In the genomic region with DNA sequence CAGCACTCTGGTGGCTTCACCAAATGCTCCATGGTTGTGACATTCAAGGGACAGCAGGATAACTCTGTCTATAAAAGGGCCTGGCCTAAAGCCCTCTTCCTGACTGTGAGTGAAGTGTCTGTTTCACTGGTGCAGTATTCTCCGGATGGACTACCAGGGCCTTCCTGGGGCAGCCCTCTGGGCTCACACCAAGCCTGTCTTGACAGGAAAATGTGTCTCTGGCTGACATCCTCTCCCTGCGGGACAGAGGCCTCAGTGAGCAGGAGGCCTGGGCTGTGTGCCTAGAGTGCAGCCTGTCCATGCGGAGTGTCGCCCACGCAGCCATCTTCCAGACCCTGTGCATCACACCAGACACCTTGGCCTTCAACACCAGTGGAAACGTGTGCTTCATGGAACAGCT, we compare ENCODE assay signal across 22 mouse cellular contexts. TPM values are rescaled to one million over a fixed set of nuclear protein-coding genes. Genes with fewer than 3 reads are reported as not detected.
"Had no signal": no experiment of that assay in that cellular context is flagged by ENCODE, and none has a peak within 500 bp of the region (broad histone marks: within the 10 kb centered on the region; RNA-seq: fewer than 3 reads in every experiment).

No protein-coding gene starts in this region.

- H3K4me1 ChIP-seq: liver, embryonic 13.5 days; lung, embryonic 15.5 days had no signal

- H3K36me3 ChIP-seq: liver, embryonic 13.5 days; lung, embryonic 15.5 days; midbrain, embryonic 13.5 days had no signal

- H3K4me2 ChIP-seq: liver, embryonic 13.5 days; lung, embryonic 15.5 days; midbrain, embryonic 13.5 days; neural tube, embryonic 15.5 days had no signal

- H3K9me3 ChIP-seq: liver, embryonic 13.5 days; lung, embryonic 15.5 days; midbrain, embryonic 13.5 days; neural tube, embryonic 15.5 days had no signal

- ATAC-seq: liver, postnatal 0 days; midbrain, embryonic 13.5 days had no signal

- DNase-seq: kidney, adult 2 months; kidney, postnatal 36 days; liver; liver, embryonic 13.5 days; liver, postnatal 0 days; lung, postnatal 14 days; spleen, adult 18-20 months; thymus, adult 2 months; thymus, postnatal 25 days had no signal

- H3K4me3 ChIP-seq: liver, embryonic 13.5 days; lung, embryonic 15.5 days; midbrain, embryonic 13.5 days; myocyte; neural tube, embryonic 15.5 days had no signal

- H3K27ac ChIP-seq: liver, embryonic 13.5 days; lung, embryonic 15.5 days; midbrain, embryonic 13.5 days; neural tube, embryonic 15.5 days had no signal

- H3K9ac ChIP-seq: liver, embryonic 13.5 days; liver, postnatal 0 days; lung, embryonic 15.5 days; midbrain, embryonic 13.5 days; neural tube, embryonic 15.5 days had no signal

RNA-seq across cellular contexts. Expression of a gene that starts 6.4 kb away (rescaled TPM):
- total RNA-seq: megakaryocyte-erythroid progenitor cell, adult 5-6 weeks had no signal
- polyA plus RNA-seq: limb, embryonic 11.5 days; liver, postnatal 0 days had no signal

RNA-seq across cellular contexts. Expression of a gene that starts 42.7 kb away (rescaled TPM):
- total RNA-seq: layer of hippocampus, adult 18-20 months; layer of hippocampus, postnatal 10 days; left cerebral cortex, adult 18-20 months; left cerebral cortex, postnatal 14 days; megakaryocyte-erythroid progenitor cell, adult 5-6 weeks had no signal
- polyA plus RNA-seq: limb, embryonic 11.5 days; liver, embryonic 13.5 days; liver, postnatal 0 days; midbrain, embryonic 13.5 days; myocyte; neural tube, embryonic 11.5 days; neural tube, embryonic 15.5 days; stomach, embryonic 14.5 days; urinary bladder, adult 2 months had no signal
